Mouse (Mus musculus): ENCODE data around the gene Mtfr1l. TPM values are rescaled to one million over a fixed set of nuclear protein-coding genes. Genes with fewer than 3 reads are reported as not detected.

The Mtfr1l gene
- polyA plus RNA-seq, 1 experiment, result 286 TPM

DNA sequence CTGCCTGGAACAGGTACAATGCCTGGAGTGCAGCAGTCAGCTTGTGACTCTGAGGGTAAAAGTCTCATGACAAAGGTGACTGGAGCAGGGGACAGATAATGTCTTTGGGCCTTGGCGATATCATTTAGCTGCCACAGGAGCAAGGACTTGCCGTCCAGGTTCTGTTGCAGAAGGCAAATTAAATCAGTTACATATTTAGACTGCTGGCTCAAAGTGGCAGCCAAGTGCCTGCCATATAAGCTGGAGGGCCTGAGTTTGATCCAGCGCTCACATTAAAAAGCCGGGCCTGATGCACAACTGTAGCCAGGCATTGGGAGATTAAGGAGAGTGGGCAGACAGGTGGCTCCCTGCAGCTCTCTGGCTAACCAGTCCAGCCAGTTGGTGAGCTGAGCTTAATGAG, 55.3 kb downstream of the Mtfr1l start:
- Histone ChIP-seq H3K36me3 (ENCODE audit: control insufficient read depth, insufficient read depth, low read length) (no peaks in the 10 kb centered on the region; the same call in 1 of the 2 replicates), H3K4me3 (ENCODE audit: control insufficient read depth, low read depth, low read length) (no peak overlapping the region), H3K4me1 (ENCODE audit: control insufficient read depth, insufficient read depth, low read length) (peaks cover 5% of the 10 kb centered on the region; the same call in 1 of the 2 replicates), H3K27ac (ENCODE audit: control insufficient read depth, insufficient read depth, low read depth, low read length) (no peak overlapping the region), H3K27me3 (ENCODE audit: control insufficient read depth, insufficient read depth, low read length) (no peaks in the 10 kb centered on the region)
- TF ChIP-seq CTCF (IDR thresholded peaks at IDR 0.05; ENCODE audit: control insufficient read depth, insufficient read depth, insufficient replicate concordance, low read depth, low read length) (no peak), POLR2A (IDR thresholded peaks at IDR 0.05; ENCODE audit: control insufficient read depth, low read depth, low read length) (no peak)

DNA sequence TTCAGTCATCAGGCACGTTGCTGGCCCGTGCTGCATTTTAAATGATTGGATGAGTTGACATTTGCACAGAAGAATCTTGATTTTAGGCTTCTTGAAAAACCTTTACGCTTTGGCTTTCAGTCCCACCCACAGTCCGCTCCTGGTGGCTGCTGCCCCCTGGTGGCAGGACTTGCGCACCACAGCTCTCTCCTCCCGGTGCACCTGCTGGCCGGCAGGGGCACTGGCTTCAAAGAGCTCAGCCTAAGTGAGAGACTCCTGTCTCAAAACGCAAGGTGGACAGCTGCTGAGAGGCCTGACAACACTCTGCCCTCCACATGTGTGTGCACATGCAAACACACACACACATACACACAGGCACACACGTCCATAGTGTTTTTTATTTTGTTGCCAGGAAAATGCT, 57.2 kb downstream of the Mtfr1l start:
- no peak overlapping the region for H3K27ac ChIP-seq (ENCODE audit: control insufficient read depth, insufficient read depth, low read depth, low read length)
- no peaks in the 10 kb centered on the region; the same call in none of the 2 replicates for H3K36me3 ChIP-seq (ENCODE audit: control insufficient read depth, insufficient read depth, low read length)
- TF ChIP-seq CTCF (IDR thresholded peaks at IDR 0.05; ENCODE audit: control insufficient read depth, insufficient read depth, insufficient replicate concordance, low read depth, low read length) (peak; percentile 99), POLR2A (IDR thresholded peaks at IDR 0.05; ENCODE audit: control insufficient read depth, low read depth, low read length) (no peak)
- peaks cover 5% of the 10 kb centered on the region; the same call in 1 of the 2 replicates for H3K4me1 ChIP-seq (ENCODE audit: control insufficient read depth, insufficient read depth, low read length)
- no peaks in the 10 kb centered on the region for H3K27me3 ChIP-seq (ENCODE audit: control insufficient read depth, insufficient read depth, low read length)
- peak overlapping the region; percentile 44 for H3K4me3 ChIP-seq (ENCODE audit: control insufficient read depth, low read depth, low read length)

DNA sequence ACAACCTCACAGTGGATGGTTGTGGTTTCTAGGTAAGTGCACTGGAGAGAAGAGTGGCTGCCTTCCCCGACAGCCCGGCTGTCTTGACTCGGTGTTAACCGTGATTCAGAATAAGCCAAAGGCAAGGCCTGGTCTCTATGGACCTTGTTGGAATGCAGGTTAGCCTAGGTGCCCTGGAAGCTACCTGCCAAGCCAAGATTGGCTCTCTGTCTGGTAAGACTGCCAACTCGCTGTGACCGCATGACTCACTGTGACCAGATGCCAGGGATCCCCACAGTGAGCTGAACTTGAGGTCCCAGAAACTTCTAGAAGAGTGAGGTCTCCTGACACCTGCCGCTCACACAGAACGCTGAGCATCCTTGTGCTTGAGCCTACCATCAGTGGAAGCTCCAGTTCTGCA, 58.3 kb downstream of the Mtfr1l start:
- Histone ChIP-seq H3K36me3 (ENCODE audit: control insufficient read depth, insufficient read depth, low read length) (no peaks in the 10 kb centered on the region; the same call in none of the 2 replicates), H3K4me1 (ENCODE audit: control insufficient read depth, insufficient read depth, low read length) (peaks cover 5% of the 10 kb centered on the region; the same call in 1 of the 2 replicates), H3K27me3 (ENCODE audit: control insufficient read depth, insufficient read depth, low read length) (no peaks in the 10 kb centered on the region), H3K27ac (ENCODE audit: control insufficient read depth, insufficient read depth, low read depth, low read length) (peak overlapping the region; percentile 5; the same call in 1 of the 2 replicates), H3K4me3 (ENCODE audit: control insufficient read depth, low read depth, low read length) (peak overlapping the region; percentile 73)
- TF ChIP-seq POLR2A (IDR thresholded peaks at IDR 0.05; ENCODE audit: control insufficient read depth, low read depth, low read length) (no peak), CTCF (IDR thresholded peaks at IDR 0.05; ENCODE audit: control insufficient read depth, insufficient read depth, insufficient replicate concordance, low read depth, low read length) (no peak)

Other genes starting within 250 kb of the Mtfr1l start
- gene Pdik1l, start 247.5 kb downstream of the Mtfr1l start, polyA plus RNA-seq (2012; rRNA removed), result 6.2 and 6.4 TPM in 2 replicates
- gene Trim63, start 220.3 kb downstream of the Mtfr1l start, polyA plus RNA-seq (2012; rRNA removed), result 1.6 and 1.8 TPM in 2 replicates
- 19.1 and 21.3 TPM in 2 replicates for gene Slc30a2, start 192.2 kb downstream of the Mtfr1l start, polyA plus RNA-seq (2012; rRNA removed)
- gene Extl1, start 151.5 kb downstream of the Mtfr1l start, polyA plus RNA-seq (2012; rRNA removed), result 0.25 and 0.26 TPM in 2 replicates
- 36.0 and 37.2 TPM in 2 replicates for gene Pafah2, start 139.1 kb downstream of the Mtfr1l start, polyA plus RNA-seq (2012; rRNA removed)
- 109 and 126 TPM in 2 replicates for gene Stmn1, start 67.1 kb downstream of the Mtfr1l start, polyA plus RNA-seq (2012; rRNA removed)
- 65.0 and 67.1 TPM in 2 replicates for gene Paqr7, start 38.7 kb downstream of the Mtfr1l start, polyA plus RNA-seq (2012; rRNA removed)
- 3.7 and 3.8 TPM in 2 replicates for gene Aunip, start 24.4 kb downstream of the Mtfr1l start, polyA plus RNA-seq (2012; rRNA removed)
- gene Selenon, start 16.8 kb upstream of the Mtfr1l start, polyA plus RNA-seq (2012; rRNA removed), result 1.4 and 1.6 TPM in 2 replicates
- gene Man1c1, start 168.9 kb upstream of the Mtfr1l start, polyA plus RNA-seq (2012; rRNA removed), result 0.87 and 0.95 TPM in 2 replicates
- 1.7 and 1.9 TPM in 2 replicates for gene Ldlrap1, start 232.6 kb upstream of the Mtfr1l start, polyA plus RNA-seq (2012; rRNA removed)

All from testis, adult 2 months (tissue).